Mouse (Mus musculus) embryonic fibroblast, embryonic 13.5 days (primary cell): ENCODE measurements around the gene 3110070M22Rik.

ENCODE experiments used
- CTCF ChIP-seq: IDR thresholded peaks from 2 replicates; pipeline ENCODE4 v1.5.1; 2011; ENCODE audit warnings: mild to moderate bottlenecking, control low read depth, low read length, moderate library complexity, borderline replicate concordance; ENCODE audit not compliant: insufficient read depth
- POLR2A ChIP-seq: IDR thresholded peaks from 2 replicates; pipeline ENCODE4 v1.6.1; 2011; ENCODE audit warnings: low read depth, mild to moderate bottlenecking, control low read depth, low read length, moderate library complexity

GRCm38 (mm10) chr13:119462596-119463560, 25.3 kb downstream of the 3110070M22Rik start, which contains the start of gene 4833420G17Rik:
- TF ChIP-seq CTCF (no peak), POLR2A (peak; percentile 91)
